Mouse (Mus musculus) CH12.LX (cell line): ENCODE data around the gene Cer1. TPM values are rescaled to one million over a fixed set of nuclear protein-coding genes. Genes with fewer than 3 reads are reported as not detected.

ENCODE experiments used
- DNase-seq: peaks from one replicate; pipeline ENCODE4 v3.0.0-alpha.2; 2013; ENCODE audit errors: extremely low read depth
- H3K27ac ChIP-seq: 2 replicates; pipeline ENCODE4 v1.5.1; 2012; ENCODE audit warnings: low read depth, mild to moderate bottlenecking, control low read depth, moderate library complexity; ENCODE audit not compliant: insufficient read depth
- H3K27me3 ChIP-seq: replicated peaks from 2 replicates; pipeline ENCODE3; 2012; ENCODE audit warnings: inconsistent platforms
- H3K36me3 ChIP-seq, 2 experiments: replicated peaks in 1 of 2; 2 replicates each; pipeline versions ENCODE3 to v1.6.1; 2012; ENCODE audit warnings: inconsistent platforms in 1 of 2, low read length in 1 of 2, mild to moderate bottlenecking in 1 of 2, mixed read lengths in 1 of 2, moderate library complexity in 1 of 2; ENCODE audit not compliant: control insufficient read depth in 1 of 2, insufficient read depth in 1 of 2
- H3K4me1 ChIP-seq, 2 experiments: 2 replicates each; pipeline ENCODE4 v1.6.1; 2012; ENCODE audit warnings: inconsistent platforms in 1 of 2, moderate library complexity in 1 of 2; ENCODE audit not compliant: insufficient read depth in 2 of 2, control insufficient read depth in 1 of 2
- H3K4me2 ChIP-seq: 2 replicates; pipeline ENCODE4 v1.6.1; 2012; ENCODE audit warnings: low read depth, mild to moderate bottlenecking, control low read depth; ENCODE audit not compliant: poor library complexity, insufficient read depth, severe bottlenecking
- H3K4me3 ChIP-seq, 3 experiments: fragments of 150-350 bp in 1 of 3; sonication (generic) in 1 of 3; replicated peaks in 1 of 3; 2 replicates each; pipeline versions ENCODE3 to v1.5.1; 2011 to 2012; ENCODE audit warnings: low read depth in 2 of 3, low read length in 2 of 3, mild to moderate bottlenecking in 2 of 3, moderate library complexity in 2 of 3, control low read depth in 1 of 3, improper control_type of control experiment in 1 of 3, inconsistent platforms in 1 of 3, mixed read lengths in 1 of 3; ENCODE audit not compliant: poor library complexity in 1 of 3
- H3K79me2 ChIP-seq: replicated peaks from 2 replicates; pipeline ENCODE4 v1.6.1; 2012; ENCODE audit warnings: mild to moderate bottlenecking, moderate library complexity; ENCODE audit not compliant: control insufficient read depth, poor library complexity, insufficient read depth, severe bottlenecking; ENCODE audit errors: extremely low read depth
- H3K9ac ChIP-seq: 2 replicates; pipeline ENCODE4 v1.6.1; 2012; ENCODE audit warnings: low read depth, mild to moderate bottlenecking, control low read depth, moderate library complexity; ENCODE audit not compliant: insufficient read depth
- H3K9me3 ChIP-seq: replicated peaks from 2 replicates; pipeline ENCODE3; 2012; ENCODE audit warnings: low read length, inconsistent platforms, mixed read lengths
- BHLHE40 ChIP-seq: IDR thresholded peaks from 2 replicates; pipeline ENCODE4 v1.6.1; 2011; ENCODE audit warnings: mild to moderate bottlenecking, low read depth, low read length, improper control_type of control experiment
- CHD1 ChIP-seq: IDR thresholded peaks from 2 replicates; pipeline ENCODE4 v1.6.1; 2012; ENCODE audit warnings: low read depth, low read length, improper control_type of control experiment, inconsistent platforms
- CHD2 ChIP-seq: IDR thresholded peaks from 2 replicates; pipeline ENCODE4 v1.6.1; 2011; ENCODE audit warnings: low read length, improper control_type of control experiment
- CTCF ChIP-seq, 2 experiments: IDR thresholded peaks in 1 of 2; conservative IDR thresholded peaks in 1 of 2; 2 replicates each; pipeline ENCODE4 v1.5.1; 2011 to 2012; ENCODE audit warnings: low read depth in 2 of 2, low read length in 2 of 2, improper control_type of control experiment in 1 of 2, inconsistent platforms in 1 of 2, mild to moderate bottlenecking in 1 of 2, moderate library complexity in 1 of 2
- EP300 ChIP-seq: IDR thresholded peaks from 2 replicates; pipeline ENCODE4 v1.6.1; 2011; ENCODE audit warnings: low read length, improper control_type of control experiment
- HCFC1 ChIP-seq: IDR thresholded peaks from 2 replicates; pipeline ENCODE4 v1.6.1; 2012; ENCODE audit warnings: low read depth, mild to moderate bottlenecking, inconsistent platforms, low read length, improper control_type of control experiment
- MAFK ChIP-seq: IDR thresholded peaks from 2 replicates; pipeline ENCODE4 v1.6.1; 2011; ENCODE audit warnings: low read length, improper control_type of control experiment; ENCODE audit not compliant: insufficient replicate concordance
- MAX ChIP-seq: IDR thresholded peaks from 2 replicates; pipeline ENCODE4 v1.6.1; 2011; ENCODE audit warnings: low read length, improper control_type of control experiment
- MAZ ChIP-seq: IDR thresholded peaks from 2 replicates; pipeline ENCODE4 v1.6.1; 2012; ENCODE audit warnings: low read depth, mild to moderate bottlenecking, inconsistent platforms, low read length, improper control_type of control experiment, moderate library complexity
- MEF2A ChIP-seq: IDR thresholded peaks from 2 replicates; pipeline ENCODE4 v1.6.1; 2014; ENCODE audit warnings: low read depth, mild to moderate bottlenecking, inconsistent platforms, low read length, improper control_type of control experiment, borderline replicate concordance
- NELFE ChIP-seq: IDR thresholded peaks from 2 replicates; pipeline ENCODE4 v1.6.1; 2011; ENCODE audit warnings: low read depth, low read length, improper control_type of control experiment
- NRF1 ChIP-seq: IDR thresholded peaks from 2 replicates; pipeline ENCODE4 v1.6.1; 2014; ENCODE audit warnings: low read depth, mild to moderate bottlenecking, inconsistent platforms, low read length, improper control_type of control experiment, moderate library complexity
- POLR2A ChIP-seq: IDR thresholded peaks from 2 replicates; pipeline ENCODE4 v1.6.1; 2011; ENCODE audit warnings: low read depth, mild to moderate bottlenecking, improper control_type of control experiment, low read length
- POLR2AphosphoS2 ChIP-seq: IDR thresholded peaks from 2 replicates; pipeline ENCODE4 v1.6.1; 2011; ENCODE audit warnings: low read depth, low read length, improper control_type of control experiment
- RAD21 ChIP-seq: IDR thresholded peaks from 2 replicates; pipeline ENCODE4 v1.6.1; 2011; ENCODE audit warnings: low read depth, mild to moderate bottlenecking, low read length, improper control_type of control experiment, moderate library complexity
- RCOR1 ChIP-seq: conservative IDR thresholded peaks from 2 replicates; pipeline ENCODE4 v1.6.1; 2012; ENCODE audit warnings: low read depth, mild to moderate bottlenecking, inconsistent platforms, low read length, improper control_type of control experiment
- SMC3 ChIP-seq: IDR thresholded peaks from 2 replicates; pipeline ENCODE4 v1.6.1; 2011; ENCODE audit warnings: low read depth, low read length, improper control_type of control experiment
- TBP ChIP-seq: conservative IDR thresholded peaks from 2 replicates; pipeline ENCODE4 v1.6.1; 2011; ENCODE audit warnings: low read depth, low read length, improper control_type of control experiment
- UBTF ChIP-seq: IDR thresholded peaks from 2 replicates; pipeline ENCODE4 v1.6.1; 2012; ENCODE audit warnings: low read depth, mild to moderate bottlenecking, inconsistent platforms, low read length, improper control_type of control experiment, moderate library complexity
- USF1 ChIP-seq: IDR thresholded peaks from 2 replicates; pipeline ENCODE4 v1.6.1; 2014; ENCODE audit warnings: low read depth, mild to moderate bottlenecking, inconsistent platforms, low read length, improper control_type of control experiment
- ZC3H11A ChIP-seq: IDR thresholded peaks from 2 replicates; pipeline ENCODE4 v1.6.1; 2012; ENCODE audit warnings: low read depth, mild to moderate bottlenecking, inconsistent platforms, low read length, improper control_type of control experiment
- ZNF384 ChIP-seq: IDR thresholded peaks from 2 replicates; pipeline ENCODE4 v1.6.1; 2012; ENCODE audit warnings: low read depth, low read length, improper control_type of control experiment, inconsistent platforms
- dilution Hi-C: fragments of 300-500 bp; cut with MboI; formaldehyde crosslinking; loops from 2 replicates; pipeline ENCODE4 v1.14.3; 2020; ENCODE audit warnings: low sequenced_read_pairs; ENCODE audit not compliant: extremely low pct_unique_long_range_greater_than_20kb, extremely low pct_ligation_motif_present
- in situ Hi-C: fragments of 300-500 bp; cut with MboI; formaldehyde crosslinking; loops from 3 replicates; pipeline ENCODE4 v1.14.3; 2019; ENCODE audit warnings: low sequenced_read_pairs, low pct_ligation_motif_present, low pct_unique_long_range_greater_than_20kb, mixed read lengths
- polyA plus RNA-seq: library from polyadenylated mRNA; unstranded; fragments of >175 nt; gene quantifications from 2 replicates; pipeline ENCODE4 v1.2.1, GENCODE M21; 2012; ENCODE audit warnings: low read depth; ENCODE audit not compliant: insufficient read length
- total RNA-seq, 2 experiments: library from RNA; depleted of rRNA; stranded (reverse); fragments of 300-350 nt in 1 of 2; fragments of >200 nt in 1 of 2; gene quantifications; 2 replicates each; pipeline ENCODE4 v1.2.3; 2012 to 2014

The Cer1 gene
- total RNA-seq (2012; rRNA removed) = not detected in 2 replicates
- not detected in 2 replicates for total RNA-seq (2014; rRNA removed)
- not detected in 2 replicates for polyA plus RNA-seq

DNA sequence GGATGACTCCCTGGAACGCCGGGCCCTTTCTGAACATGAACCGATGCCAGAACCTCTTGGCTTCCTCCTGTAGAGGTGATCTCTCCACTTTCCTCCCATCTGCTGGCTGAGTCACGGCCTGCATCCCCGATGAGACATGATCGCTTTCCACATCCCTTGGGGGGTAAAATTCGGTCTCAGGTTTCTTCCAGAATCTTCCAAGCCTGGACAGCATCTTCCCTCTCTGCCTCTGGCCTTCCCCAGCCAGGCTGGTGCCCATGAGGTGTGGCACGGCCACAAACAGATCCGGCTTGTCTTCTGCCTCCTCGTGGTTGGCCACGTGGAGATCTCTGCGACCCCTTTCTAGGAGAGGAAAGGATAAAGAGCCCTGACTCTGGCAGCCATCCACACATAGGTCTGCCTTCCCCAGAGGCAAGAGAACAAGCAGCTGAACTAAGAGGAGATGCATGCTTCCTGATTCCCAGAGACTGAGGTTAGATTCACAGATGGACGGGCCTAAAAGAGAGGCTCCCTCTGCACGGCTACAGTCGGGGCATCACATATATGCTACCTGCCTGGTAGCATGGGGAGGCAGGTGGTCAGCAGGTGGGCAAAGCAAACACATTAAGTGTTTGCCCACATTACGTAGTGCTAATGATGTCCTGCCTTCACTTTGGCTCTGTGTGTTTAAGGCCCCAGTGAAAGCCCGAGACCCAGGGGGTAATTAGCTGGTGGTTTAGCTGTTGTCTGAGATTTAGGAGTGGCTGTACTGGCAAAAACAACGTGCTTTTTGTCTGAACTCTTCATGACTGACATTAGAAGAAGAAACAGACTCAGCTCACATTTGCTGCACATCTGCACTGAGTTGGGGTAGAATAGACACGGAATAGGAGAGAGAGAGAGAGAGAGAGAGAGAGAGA is at the start of gene Cer1:
Gene Cer1, minus strand, starts transcription at position 513 of the 899 bp plus-strand sequence.
- no peak within 1 kb of the TSS for H3K27ac ChIP-seq
- H3K4me2 ChIP-seq = no peak within 1 kb of the TSS
- in situ Hi-C loops = no loop called here
- H3K27me3 ChIP-seq = no peaks in the 10 kb centered on the region
- no peaks in the 10 kb centered on the region for H3K36me3 ChIP-seq
- H3K4me3 ChIP-seq = no peak within 1 kb of the TSS
- no peaks in the 10 kb centered on the region for H3K79me2 ChIP-seq
- 0 out of 4 replicates have a peak, but pooled peaks cover 0 to 2% of the 10 kb centered on the region in 2 experiments for H3K4me1 ChIP-seq
- dilution Hi-C loops = no loop called here
- no peaks in the 10 kb centered on the region for H3K9me3 ChIP-seq
- TF ChIP-seq NRF1 = no peak
- TF ChIP-seq SMC3 = no peak
- TF ChIP-seq EP300 = no peak
- no peak for TF ChIP-seq MAFK
- TF ChIP-seq POLR2AphosphoS2 = no peak
- no peak for TF ChIP-seq CHD1
- no peak for TF ChIP-seq CHD2
- no peak for TF ChIP-seq MAX
- no peak for TF ChIP-seq BHLHE40
- no peak for TF ChIP-seq ZC3H11A
- no peak for TF ChIP-seq HCFC1
- no peak for TF ChIP-seq TBP
- TF ChIP-seq NELFE = no peak
- no peak for TF ChIP-seq MAZ
- TF ChIP-seq USF1 = no peak
- no peak for TF ChIP-seq RAD21
- no peak for TF ChIP-seq MEF2A
- no peak for TF ChIP-seq ZNF384
- no peak for TF ChIP-seq UBTF
- DNase-seq = no peak
- H3K9ac ChIP-seq = no peak within 1 kb of the TSS

DNA sequence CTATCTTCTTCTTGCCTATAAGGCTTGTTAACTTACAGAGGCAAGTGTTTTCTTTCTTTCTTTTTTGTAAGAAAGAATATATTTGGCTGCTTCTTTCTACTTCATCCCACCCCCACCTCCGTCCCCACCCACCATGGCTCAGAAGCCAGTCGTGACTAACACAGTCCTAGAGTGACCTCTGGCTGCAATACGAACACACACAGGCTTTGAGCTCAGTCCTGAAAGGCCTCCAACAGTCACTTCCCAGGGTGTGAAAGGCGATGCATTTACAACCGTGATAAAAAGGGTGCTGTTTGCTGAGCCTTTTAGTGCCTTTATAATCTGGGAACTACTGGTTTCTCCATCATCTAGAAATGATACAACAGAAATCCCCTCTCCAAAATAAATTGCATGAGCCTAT is 49.4 kb upstream of the Cer1 start:
- in situ Hi-C loops = loop anchor here (25.0 kb wide), 1 partner anchor 1372 kb away; no protein-coding TSS in a partner anchor
- dilution Hi-C loops = no loop called here
- TF ChIP-seq SMC3 (peak; percentile 47), RCOR1 (no peak), RAD21 (peak; percentile 78), POLR2A (no peak), CTCF (conservative IDR thresholded peaks at IDR 0.05 in 1 of 2, IDR thresholded peaks at IDR 0.05 in 1 of 2; ENCODE audit: low read depth in 2 of 2, low read length in 2 of 2) (peak in 1 of 2 experiments; percentile 77; a peak in 2 of 4 replicates)
- DNase-seq = peak; percentile 70
- Histone ChIP-seq H3K9ac (no peak overlapping the region; the same call in 1 of the 2 replicates), H3K36me3 (no peaks in the 10 kb centered on the region), H3K27ac (no peak overlapping the region), H3K4me2 (peak overlapping the region; percentile 56; the same call in 1 of the 2 replicates), H3K27me3 (no peaks in the 10 kb centered on the region), H3K9me3 (no peaks in the 10 kb centered on the region), H3K79me2 (no peaks in the 10 kb centered on the region; the same call in 1 of the 2 replicates), H3K4me1 (no peaks in the 10 kb centered on the region; a peak in 1 of 4 replicates), H3K4me3 (peak overlapping the region in 1 of 3 experiments; percentile 49)
